Mouse (Mus musculus) kidney, adult 2 months (tissue): Measurements from ENCODE around the gene Rsph3a.

Experiments used
- CTCF ChIP-seq: fragments of 200-500 bp; conservative IDR thresholded peaks from 2 replicates; pipeline ENCODE4 v1.5.1; 2011; ENCODE audit warnings: low read depth, mild to moderate bottlenecking, control low read depth, low read length, moderate library complexity, mixed read lengths; ENCODE audit not compliant: insufficient read depth, insufficient read length
- POLR2A ChIP-seq: fragments of 200-500 bp; IDR thresholded peaks from one replicate; pipeline ENCODE4 v1.6.1; 2011; ENCODE audit warnings: low read depth, low read length, control low read depth

DNA sequence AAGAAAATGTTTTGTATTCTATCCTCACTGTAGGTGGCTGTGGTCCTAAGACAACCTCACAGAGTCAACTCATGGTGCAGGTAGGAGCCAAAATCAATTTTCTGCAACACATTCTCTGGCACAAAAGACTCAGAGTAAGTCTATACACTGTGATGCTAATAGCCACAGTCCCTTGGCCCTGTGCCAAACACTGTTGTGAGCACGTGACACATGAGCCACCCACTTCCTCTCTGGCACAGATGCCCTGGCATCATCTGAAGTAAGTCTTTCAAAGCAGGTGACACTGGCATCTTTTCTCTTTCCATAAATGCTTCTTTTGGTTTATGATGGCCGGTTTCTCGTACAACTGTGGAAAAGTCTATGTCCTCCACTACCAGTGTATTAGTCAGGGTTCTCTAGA lies 43.1 kb upstream of the Rsph3a start:
- TF ChIP-seq CTCF (no peak), POLR2A (no peak)
